Mouse (Mus musculus) midbrain, postnatal 0 days (tissue): ENCODE results near the gene Uroc1. TPM values are rescaled to one million over a fixed set of nuclear protein-coding genes. Genes with fewer than 3 reads are reported as not detected.

Source experiments
- ATAC-seq: fragments of 200-750 bp; cut with Nextera tagmentation; 2 replicates; pipeline ENCODE4 v1.8.0; 2017; ENCODE audit warnings: moderate number of reproducible peaks, mild to moderate bottlenecking, moderate TSS enrichment, moderate library complexity; ENCODE audit not compliant: low FRiP score
- DNase-seq: peaks from one replicate; pipeline ENCODE4 v3.0.0-alpha.2; 2015; ENCODE audit warnings: low spot score
- H3K27ac ChIP-seq: fragments of 300-500 bp; sonication (generic); 2 replicates; pipeline ENCODE4 v1.5.1; 2014; ENCODE audit warnings: low read depth, mild to moderate bottlenecking, low read length, mixed read lengths
- H3K27me3 ChIP-seq: fragments of 300-500 bp; sonication (generic); 2 replicates; pipeline ENCODE4 v1.6.1; 2014; ENCODE audit warnings: low read length, control low read depth, mixed read lengths; ENCODE audit not compliant: insufficient read depth
- H3K36me3 ChIP-seq: fragments of 300-500 bp; sonication (generic); 2 replicates; pipeline ENCODE4 v1.6.1; 2014; ENCODE audit warnings: low read length, control low read depth, mixed read lengths; ENCODE audit not compliant: insufficient read depth
- H3K4me1 ChIP-seq: fragments of 300-500 bp; sonication (generic); 2 replicates; pipeline ENCODE4 v1.6.1; 2014; ENCODE audit warnings: mild to moderate bottlenecking, control low read depth, antibody characterized with exemption, low read length, mixed read lengths; ENCODE audit not compliant: insufficient read depth
- H3K4me2 ChIP-seq: fragments of 300-500 bp; sonication (generic); 2 replicates; pipeline ENCODE4 v1.6.1; 2014; ENCODE audit warnings: low read depth, mild to moderate bottlenecking, low read length, mixed read lengths; ENCODE audit not compliant: poor library complexity, severe bottlenecking
- H3K4me3 ChIP-seq: fragments of 300-500 bp; sonication (generic); 2 replicates; pipeline ENCODE4 v1.5.1; 2014; ENCODE audit warnings: low read depth, mild to moderate bottlenecking, low read length, moderate library complexity
- H3K9ac ChIP-seq: fragments of 300-500 bp; sonication (generic); replicated peaks from 2 replicates; pipeline ENCODE4 v1.6.1; 2014; ENCODE audit warnings: mild to moderate bottlenecking, low read length, moderate library complexity, mixed read lengths; ENCODE audit not compliant: poor library complexity, severe bottlenecking
- H3K9me3 ChIP-seq: fragments of 300-500 bp; sonication (generic); 2 replicates; pipeline ENCODE4 v1.6.1; 2016; ENCODE audit warnings: low read length, control low read depth
- CTCF ChIP-seq: IDR thresholded peaks from 2 replicates; pipeline ENCODE4 v1.5.1; 2016; ENCODE audit warnings: antibody characterized with exemption, mild to moderate bottlenecking
- WGBS: fragments of 180-500 bp; shearing (Covaris S2); extraction: QIAGEN DNeasy Blood & Tissue Kit; methylation state at CpG from one replicate; pipeline ENCODE4 v1.1.7; 2014; 5-methylcytosine and 5-hydroxymethylcytosine counted together
- polyA plus RNA-seq: library from polyadenylated mRNA; unstranded; fragments of >200 nt; fragmentation: Nextera tagmentation; extraction: Ambion mirVana; gene quantifications from 2 replicates; pipeline ENCODE4 v1.2.1, GENCODE M21; 2015
- total RNA-seq: library from RNA; depleted of rRNA; stranded (reverse); fragments of >200 nt; gene quantifications from 2 replicates; pipeline ENCODE4 v1.2.3, GENCODE M21; 2014; rRNA removed

Uroc1 gene
- total and polyA plus RNA-seq, 2 experiments from 2014 or later, result not detected

DNA sequence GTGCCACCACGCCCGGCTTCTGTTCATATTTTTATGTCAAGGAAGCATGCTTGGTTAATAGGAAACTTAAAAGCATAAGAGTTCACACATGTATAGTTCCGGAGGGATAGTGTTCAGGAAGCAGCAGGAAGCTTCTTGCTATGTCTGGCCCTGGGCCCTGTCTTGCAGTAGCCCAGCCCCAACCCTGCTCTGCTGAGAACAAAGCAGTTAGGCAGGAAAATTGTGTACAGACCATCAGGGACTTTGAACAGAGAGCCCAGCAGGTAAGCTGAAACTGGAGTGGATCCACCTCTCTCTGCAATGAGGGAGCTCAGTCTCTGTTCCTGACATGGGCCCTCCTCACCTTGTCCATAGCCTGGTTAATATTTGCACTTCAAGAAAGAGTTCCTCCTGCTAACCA lies 64.2 kb downstream of the Uroc1 start:
- no peak for TF ChIP-seq CTCF
- H3K36me3 ChIP-seq, result peaks cover 37% of the 10 kb centered on the region
- ATAC-seq (no peak), DNase-seq (no peak)
- 92% methylated on average over 3 of the region's 3 CpGs for WGBS
- H3K4me2 ChIP-seq, result no peak overlapping the region
- no peak overlapping the region for H3K4me3 ChIP-seq
- H3K4me1 ChIP-seq, result no peaks in the 10 kb centered on the region
- no peaks in the 10 kb centered on the region for H3K9me3 ChIP-seq
- no peak overlapping the region for H3K9ac ChIP-seq
- no peak overlapping the region for H3K27ac ChIP-seq
- no peaks in the 10 kb centered on the region for H3K27me3 ChIP-seq

DNA sequence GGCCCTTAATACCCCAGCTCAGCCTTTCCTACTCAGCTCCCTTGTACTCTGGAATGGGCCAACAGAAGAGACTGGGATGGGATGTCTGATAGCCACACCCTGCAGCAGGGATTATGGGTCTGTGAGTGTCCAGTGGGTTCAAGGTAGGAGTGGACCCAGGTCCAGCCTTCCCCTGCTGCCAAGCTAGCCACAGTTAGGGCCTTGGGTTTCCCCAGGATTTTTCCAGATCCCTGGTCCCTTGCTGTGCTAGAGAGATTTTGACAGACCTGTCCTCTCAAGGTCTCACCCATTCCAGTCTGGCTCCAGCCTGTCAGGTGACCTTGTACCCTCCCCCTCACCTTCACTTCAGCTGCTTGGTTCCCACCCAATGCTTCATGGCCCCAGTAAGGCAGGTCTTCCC lies 75.5 kb downstream of the Uroc1 start:
- ATAC-seq (no peak), DNase-seq (no peak)
- Histone ChIP-seq H3K27me3 (no peaks in the 10 kb centered on the region), H3K9ac (no peak overlapping the region), H3K4me1 (no peaks in the 10 kb centered on the region), H3K27ac (no peak overlapping the region), H3K36me3 (0 out of 2 replicates have a peak, but pooled peaks cover 12% of the 10 kb centered on the region), H3K4me2 (no peak overlapping the region), H3K4me3 (no peak overlapping the region), H3K9me3 (no peaks in the 10 kb centered on the region)
- TF ChIP-seq CTCF, result no peak

DNA sequence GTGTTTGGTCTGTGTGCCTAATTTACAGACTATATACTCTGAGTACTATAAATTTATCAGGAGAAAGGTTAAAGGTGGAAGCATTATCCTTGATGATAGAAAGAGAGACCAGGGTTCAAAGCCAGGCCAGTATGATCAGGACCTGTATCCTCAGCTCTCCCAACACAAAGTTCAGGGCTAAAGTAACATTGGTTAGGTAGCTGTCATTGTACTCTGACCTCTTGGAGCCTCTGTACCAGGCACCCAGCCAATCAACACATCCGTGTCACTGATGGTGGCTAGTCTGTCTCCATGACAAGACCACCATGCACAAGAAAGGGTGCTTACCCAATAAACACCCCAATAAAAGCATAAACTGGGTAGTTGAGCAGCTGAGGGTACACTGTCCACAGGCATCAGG lies 77.9 kb downstream of the Uroc1 start:
- no peak for ATAC-seq
- Histone ChIP-seq H3K27ac (no peak overlapping the region), H3K4me3 (no peak overlapping the region), H3K27me3 (no peaks in the 10 kb centered on the region), H3K4me2 (no peak overlapping the region), H3K36me3 (no peaks in the 10 kb centered on the region), H3K9me3 (no peaks in the 10 kb centered on the region), H3K9ac (no peak overlapping the region), H3K4me1 (no peaks in the 10 kb centered on the region)
- TF ChIP-seq CTCF, result no peak
- DNase-seq, result no peak
- WGBS, result 90% methylated on average over 1 of the region's 1 CpGs

DNA sequence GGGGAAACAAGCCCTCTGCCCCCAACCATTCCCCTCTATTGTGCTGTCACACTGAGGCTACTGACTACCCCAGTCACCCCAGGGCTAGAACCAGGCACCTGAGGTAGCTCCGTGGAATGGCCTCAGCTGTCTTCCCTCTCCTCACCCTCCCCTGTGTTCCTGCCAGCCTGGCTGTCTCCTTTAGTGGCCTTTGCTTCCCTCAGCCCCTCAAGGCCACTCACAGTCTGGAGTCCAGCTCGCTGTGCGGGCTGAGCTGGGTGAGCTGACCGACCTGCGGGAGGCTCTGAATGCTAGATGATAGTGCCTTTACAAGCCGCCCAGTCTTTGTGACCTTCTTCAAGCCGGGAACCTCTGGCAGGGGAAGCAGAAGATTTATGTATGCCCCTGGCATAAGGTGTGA lies 78.8 kb downstream of the Uroc1 start:
- DNase-seq (no peak), ATAC-seq (no peak)
- no peak overlapping the region for H3K4me2 ChIP-seq
- no peak for TF ChIP-seq CTCF
- WGBS, result 87% methylated on average over 7 of the region's 7 CpGs
- H3K9ac ChIP-seq, result no peak overlapping the region
- H3K27ac ChIP-seq, result no peak overlapping the region
- H3K4me1 ChIP-seq, result no peaks in the 10 kb centered on the region
- H3K9me3 ChIP-seq, result no peaks in the 10 kb centered on the region
- no peak overlapping the region for H3K4me3 ChIP-seq
- H3K36me3 ChIP-seq, result no peaks in the 10 kb centered on the region
- no peaks in the 10 kb centered on the region for H3K27me3 ChIP-seq

Other genes with a start within 250 kb of the Uroc1 start
- gene Vmn1r50, start 231.9 kb upstream of the Uroc1 start, total RNA-seq, result not detected in 2 replicates
- not detected in 2 replicates for gene Vmn1r50, start 231.9 kb upstream of the Uroc1 start, polyA plus RNA-seq
- gene Vmn1r51, start 210.7 kb upstream of the Uroc1 start, total RNA-seq, result not detected in 2 replicates
- 0.10 TPM in 1 of 2 replicates, not detected in the other for gene Vmn1r51, start 210.7 kb upstream of the Uroc1 start, polyA plus RNA-seq
- not detected in 2 replicates for gene Vmn1r52, start 158.5 kb upstream of the Uroc1 start, total RNA-seq
- not detected in 2 replicates for gene Vmn1r52, start 158.5 kb upstream of the Uroc1 start, polyA plus RNA-seq
- not detected in 2 replicates for gene V1ra8, start 130.5 kb upstream of the Uroc1 start, total RNA-seq
- not detected in 2 replicates for gene V1ra8, start 130.5 kb upstream of the Uroc1 start, polyA plus RNA-seq
- gene Vmn1r53, start 108.8 kb upstream of the Uroc1 start, total RNA-seq, result not detected in 2 replicates
- not detected in 2 replicates for gene Vmn1r53, start 108.8 kb upstream of the Uroc1 start, polyA plus RNA-seq
- gene Vmn1r54, start 87.0 kb upstream of the Uroc1 start, total RNA-seq, result not detected in 2 replicates
- not detected in 2 replicates for gene Vmn1r54, start 87.0 kb upstream of the Uroc1 start, polyA plus RNA-seq
- gene BC048671, start 32.1 kb upstream of the Uroc1 start, total RNA-seq, result not detected in 2 replicates
- gene BC048671, start 32.1 kb upstream of the Uroc1 start, polyA plus RNA-seq, result not detected in 2 replicates
- not detected in 2 replicates for gene Chst13, start 8.1 kb upstream of the Uroc1 start, total RNA-seq
- gene Chst13, start 8.1 kb upstream of the Uroc1 start, polyA plus RNA-seq, result 0.44 TPM in 1 of 2 replicates, not detected in the other
- 38.7 and 46.3 TPM in 2 replicates for gene Zxdc, start 36.2 kb downstream of the Uroc1 start, total RNA-seq
- gene Zxdc, start 36.2 kb downstream of the Uroc1 start, polyA plus RNA-seq, result 6.5 and 6.9 TPM in 2 replicates
- 3.5 and 22.7 TPM in 2 replicates for gene Cfap100, start 95.5 kb downstream of the Uroc1 start, total RNA-seq
- 7.9 TPM in 2 replicates for gene Cfap100, start 95.5 kb downstream of the Uroc1 start, polyA plus RNA-seq
- 34.2 and 35.1 TPM in 2 replicates for gene Klf15, start 129.3 kb downstream of the Uroc1 start, total RNA-seq
- 20.6 and 22.3 TPM in 2 replicates for gene Klf15, start 129.3 kb downstream of the Uroc1 start, polyA plus RNA-seq
- 111 and 125 TPM in 2 replicates for gene Aldh1l1, start 153.1 kb downstream of the Uroc1 start, total RNA-seq
- gene Aldh1l1, start 153.1 kb downstream of the Uroc1 start, polyA plus RNA-seq, result 83.8 and 101 TPM in 2 replicates